Mouse (Mus musculus): ENCODE results near the gene Olfr10.
A peak's percentile ranks its signal among the peaks of the same experiment; 100 is the strongest.
"Not testable (repeated sequence)": the region's sequence is repeated elsewhere in the genome, so short reads cannot be mapped to it uniquely, and the experiment has no call there.

Olfr10 gene

DNA sequence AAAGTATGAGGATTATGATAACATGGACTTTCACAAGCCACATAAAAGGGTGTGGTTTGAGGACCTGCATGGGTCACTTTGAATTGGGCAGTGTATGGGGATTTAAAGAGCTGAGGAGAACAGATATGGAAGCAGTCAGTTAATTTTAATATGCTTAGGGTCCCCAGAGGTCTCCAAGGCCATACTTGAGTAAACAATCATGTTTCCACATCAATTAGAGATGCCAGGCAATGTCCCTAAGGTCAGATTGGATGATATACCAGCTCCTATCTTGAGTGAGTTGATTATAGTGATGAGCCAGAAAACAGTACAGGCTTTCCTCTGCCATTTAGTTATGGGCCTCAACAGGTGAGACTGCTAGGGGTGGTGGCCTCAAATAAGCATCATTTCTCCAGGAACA is at the start of gene Olfr10:
TSS of gene Olfr10 (plus strand) at position 301 of the 400 bp plus-strand sequence.
- DNase-seq: no peak

- DNase-seq: no peak
These were observed 45.2 kb upstream of the Olfr10 start for GRCm38 (mm10) chr11:49259296-49259695.

DNA sequence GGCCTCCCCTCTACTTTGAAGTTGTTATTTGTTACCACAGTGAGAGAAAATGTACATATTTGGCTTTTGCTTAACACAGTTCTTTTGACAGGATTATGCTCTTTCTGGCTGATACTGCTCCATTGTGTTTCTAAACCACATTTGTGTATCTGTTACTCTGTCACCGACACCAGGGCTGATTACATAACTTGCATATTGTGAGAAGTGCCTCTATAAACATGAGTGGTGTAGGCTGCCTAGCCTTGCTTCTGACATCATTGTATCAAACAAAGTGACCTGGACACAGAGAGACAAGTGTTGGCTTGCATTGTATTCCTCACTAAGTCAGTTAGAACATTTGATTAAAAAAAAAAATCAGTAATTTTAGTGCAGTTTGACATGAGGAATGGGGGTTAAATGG is 44.7 kb upstream of the Olfr10 start:
- DNase-seq: no peak

DNA sequence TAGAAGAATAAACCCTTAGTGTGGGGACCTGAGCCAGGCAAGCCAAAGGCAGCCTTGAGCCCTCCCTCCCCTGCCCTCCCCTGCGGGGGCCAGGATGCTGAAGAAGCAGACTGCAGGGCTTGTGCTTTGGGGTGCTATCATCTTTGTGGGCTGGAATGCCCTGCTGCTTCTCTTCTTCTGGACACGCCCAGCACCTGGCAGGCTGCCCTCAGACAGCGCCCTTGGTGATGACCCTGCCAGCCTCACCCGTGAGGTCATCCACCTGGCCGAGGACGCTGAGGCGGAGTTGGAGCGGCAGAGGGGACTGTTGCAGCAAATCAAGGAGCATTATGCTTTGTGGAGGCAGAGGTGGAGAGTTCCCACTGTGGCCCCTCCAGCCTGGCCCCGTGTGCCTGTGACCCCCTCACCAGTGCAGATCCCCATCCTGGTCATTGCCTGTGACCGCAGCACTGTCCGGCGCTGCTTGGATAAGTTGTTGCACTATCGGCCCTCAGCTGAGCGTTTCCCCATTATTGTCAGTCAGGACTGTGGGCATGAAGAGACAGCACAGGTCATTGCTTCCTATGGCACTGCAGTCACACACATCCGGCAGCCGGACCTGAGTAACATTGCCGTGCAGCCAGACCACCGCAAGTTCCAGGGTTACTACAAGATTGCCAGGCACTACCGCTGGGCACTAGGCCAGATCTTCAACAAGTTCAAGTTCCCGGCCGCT is 43.8 kb upstream of the Olfr10 start:
- peak in 1 of 2 experiments; percentile 63 for DNase-seq

- no peak for DNase-seq
These were observed 43.2 kb upstream of the Olfr10 start for GRCm38 (mm10) chr11:49261313-49261855.

DNA sequence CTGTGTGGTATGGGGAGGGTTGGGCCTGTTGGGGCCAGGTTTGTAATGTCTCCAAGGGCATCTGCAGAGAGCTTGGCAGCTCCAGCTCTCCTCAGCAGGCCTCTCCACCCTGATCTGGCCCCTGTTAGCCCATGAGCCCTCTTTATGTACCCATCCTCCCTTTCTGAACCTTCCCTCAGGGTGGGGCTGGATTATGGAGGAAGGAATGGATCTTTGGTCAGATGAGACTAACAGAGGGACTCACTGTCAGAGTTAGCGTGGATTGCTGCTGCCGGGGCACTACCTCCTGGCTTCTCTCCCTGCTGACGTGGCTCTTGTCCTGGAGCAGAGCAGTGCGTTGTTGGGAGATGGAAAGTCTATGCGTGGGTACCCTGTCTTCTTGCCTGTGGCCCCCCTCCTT is 42.3 kb upstream of the Olfr10 start:
- no peak for DNase-seq

DNA sequence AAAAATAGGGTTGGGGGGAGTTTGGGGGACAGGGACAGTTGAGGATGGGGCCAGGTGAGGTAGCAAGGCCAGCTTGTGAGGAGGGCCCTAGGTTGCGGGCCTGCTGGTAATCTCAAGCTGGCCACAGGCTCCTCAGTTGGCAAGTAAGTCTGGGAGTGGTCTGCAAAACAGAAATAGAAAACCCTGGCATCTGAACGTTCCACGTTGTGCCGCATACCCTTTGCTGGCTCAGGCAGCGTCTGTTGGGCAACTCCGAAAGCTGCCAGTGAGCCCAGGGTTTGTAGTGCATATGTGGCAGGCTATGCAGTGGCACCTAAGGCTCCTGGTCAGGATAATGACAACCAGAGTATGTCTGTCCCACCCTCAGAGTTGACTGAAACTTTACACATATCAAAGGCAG is 41.4 kb upstream of the Olfr10 start:
- no peak for DNase-seq

DNA sequence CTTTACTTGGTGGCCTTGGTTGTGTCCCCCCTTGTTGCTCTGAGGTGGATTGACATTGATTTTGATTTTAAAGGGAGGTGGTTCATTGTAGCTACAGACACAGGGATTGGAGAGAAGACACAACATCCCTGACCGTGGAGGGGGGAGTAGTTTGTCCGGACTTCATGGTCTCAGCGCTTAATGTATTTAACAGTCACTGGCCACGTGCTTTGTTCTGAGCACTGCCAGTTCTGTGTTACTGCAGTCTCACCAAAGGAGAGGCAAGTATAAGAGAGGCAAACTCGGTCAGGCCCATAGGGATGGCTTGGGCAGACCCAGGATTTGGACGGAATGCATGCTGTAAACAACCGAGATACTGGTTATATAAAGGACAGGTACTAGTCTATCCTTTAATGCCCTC is 40.5 kb upstream of the Olfr10 start:
- DNase-seq: no peak

DNA sequence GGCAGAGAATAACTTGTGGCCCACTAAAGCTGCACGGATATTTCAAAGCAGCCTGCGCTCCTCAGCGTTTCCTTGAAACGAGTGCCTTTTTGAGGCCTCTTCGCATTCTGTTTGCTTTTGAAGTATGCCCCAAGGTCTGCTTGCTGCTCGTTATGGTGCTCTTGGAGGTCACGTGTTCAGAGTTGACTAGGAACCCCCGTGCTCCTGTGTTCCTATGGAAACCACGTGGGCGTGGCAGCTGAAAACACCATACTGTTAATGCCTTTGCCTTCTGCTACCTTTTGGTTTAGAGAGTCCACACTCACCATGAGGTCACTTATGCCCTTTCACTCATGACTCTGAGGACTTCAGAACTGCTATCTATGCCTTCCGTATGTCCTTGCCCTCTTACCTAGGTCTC is 39.9 kb upstream of the Olfr10 start:
- DNase-seq: peak in 1 of 2 experiments; percentile 49

DNA sequence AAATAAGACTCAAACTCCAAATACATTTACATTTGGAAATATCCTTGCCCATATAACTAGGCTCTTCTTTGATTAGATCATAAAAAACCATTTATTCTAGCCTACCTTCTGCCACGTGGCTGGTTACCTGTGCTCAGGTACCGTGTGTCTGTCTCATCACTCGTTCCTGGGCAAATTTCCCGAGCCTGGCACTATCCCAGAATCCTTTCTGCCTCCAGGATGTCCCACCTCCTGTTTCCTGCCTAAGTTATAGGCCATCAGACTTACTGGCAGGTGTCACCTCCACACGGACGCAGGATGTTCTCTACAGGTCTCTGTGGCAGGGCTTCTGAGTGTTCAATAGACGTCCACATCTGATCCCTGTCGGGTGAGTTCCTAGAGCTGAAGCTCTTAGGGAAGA is 39.4 kb upstream of the Olfr10 start:
- no peak for DNase-seq

DNA sequence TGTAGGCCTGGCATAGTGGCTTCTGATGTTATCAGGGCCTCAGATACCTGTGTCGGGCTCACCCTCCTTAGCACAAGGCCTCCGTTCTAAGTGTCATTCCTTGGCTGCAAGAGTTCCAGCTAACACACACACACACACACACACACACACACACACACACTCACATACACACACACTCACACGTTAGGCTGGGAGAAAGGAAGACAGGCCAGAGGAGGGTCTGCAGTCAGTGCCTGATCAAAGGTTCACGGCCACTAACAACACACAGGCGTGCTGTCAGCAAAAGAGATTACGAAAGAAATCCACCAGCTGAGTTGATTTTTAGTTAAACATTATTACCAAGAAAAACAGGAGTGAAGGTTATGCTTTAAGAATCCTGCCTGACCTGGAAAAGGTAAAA is 37.9 kb upstream of the Olfr10 start:
- no peak for DNase-seq

DNA sequence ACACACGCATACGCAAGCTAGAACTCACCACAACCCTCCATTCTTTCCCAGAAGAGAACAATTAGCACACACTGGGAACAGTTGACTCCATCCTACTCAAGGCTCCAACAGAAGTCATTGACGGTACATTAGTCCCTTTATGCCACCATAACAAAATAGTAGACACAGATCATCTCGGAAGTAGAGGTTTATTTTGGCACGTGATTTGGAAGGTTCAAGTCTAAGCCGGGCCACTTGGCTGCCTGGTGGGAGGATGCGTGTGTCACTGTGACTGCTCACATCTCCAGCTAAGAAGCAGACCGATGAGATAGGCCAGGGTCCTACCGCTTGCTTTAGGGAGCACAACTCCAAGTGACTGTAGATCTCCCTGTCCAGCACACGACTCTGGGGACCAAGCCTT is 37.2 kb upstream of the Olfr10 start:
- no peak for DNase-seq

DNA sequence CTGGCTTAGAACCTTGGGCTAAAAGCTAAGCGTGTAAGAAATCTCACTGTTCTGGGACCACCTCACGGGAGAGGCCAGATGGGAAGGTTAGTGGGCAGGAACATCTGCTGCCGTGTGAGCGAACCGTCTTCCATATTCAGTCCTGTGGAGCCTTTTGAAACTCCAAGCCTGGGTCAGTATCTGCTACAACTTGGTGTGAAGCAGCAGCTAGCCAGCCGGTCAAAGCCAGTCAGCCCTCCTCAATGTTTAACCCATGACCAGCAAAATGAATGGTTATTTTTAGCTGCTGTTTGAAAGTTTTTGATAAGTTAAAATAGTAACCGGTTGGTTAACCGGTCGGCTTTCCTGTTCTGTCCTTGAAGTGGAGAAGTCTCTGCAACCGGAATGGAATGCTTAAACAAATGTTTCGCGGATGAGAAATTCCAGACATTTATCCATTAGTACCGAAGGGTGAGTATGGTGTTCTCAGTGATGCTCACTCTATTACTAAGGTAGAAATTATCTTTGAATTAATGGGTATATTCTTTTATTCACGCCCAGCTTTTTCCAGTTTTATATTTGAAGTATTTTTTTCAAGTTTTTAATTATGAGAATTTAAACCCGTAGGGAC is 36.5 kb upstream of the Olfr10 start:
- DNase-seq: no peak

DNA sequence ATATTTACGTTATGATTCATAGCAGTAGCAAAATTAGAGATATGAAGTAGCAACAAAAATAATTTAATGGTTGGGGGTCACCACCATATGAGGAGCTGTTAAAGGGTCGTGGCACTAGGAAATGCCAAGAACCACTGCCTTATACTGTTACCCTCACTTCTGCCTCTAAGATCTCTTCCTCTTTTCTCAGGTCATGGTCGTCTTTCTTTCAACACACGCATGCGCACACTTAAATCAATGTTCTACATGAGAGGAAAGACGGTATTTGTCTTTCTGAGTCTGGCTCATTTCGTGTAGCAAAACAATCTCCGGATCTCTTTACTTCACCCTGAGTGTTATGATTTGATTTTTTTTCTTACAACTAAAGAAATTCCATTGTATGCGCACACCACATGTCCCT is 34.8 kb upstream of the Olfr10 start:
- no peak for DNase-seq

GRCm38 (mm10) chr11:49270368-49270767 is 34.2 kb upstream of the Olfr10 start:
- no peak for DNase-seq

- DNase-seq: peak in 1 of 2 experiments; percentile 54
These were observed 33.2 kb upstream of the Olfr10 start for GRCm38 (mm10) chr11:49271334-49271733.

- DNase-seq: no peak
These were observed 30.6 kb upstream of the Olfr10 start for GRCm38 (mm10) chr11:49273834-49274519.

- no peak for DNase-seq
These were observed 26.3 kb upstream of the Olfr10 start, which contains the start of gene Olfr1393 for GRCm38 (mm10) chr11:49278222-49278621. Gene Olfr1393, plus strand, starts transcription at chr11:49278304.

- not testable (repeated sequence) for DNase-seq
These were observed 19.6 kb upstream of the Olfr10 start, which contains the start of gene Olfr1392 for GRCm38 (mm10) chr11:49284982-49285381. Gene Olfr1392, plus strand, starts transcription at chr11:49285282.

- DNase-seq: no peak
These were observed 17.3 kb upstream of the Olfr10 start for GRCm38 (mm10) chr11:49287251-49287650.

GRCm38 (mm10) chr11:49292777-49293176 is 11.8 kb upstream of the Olfr10 start:
- no peak for DNase-seq

- DNase-seq: not testable (repeated sequence)
These were observed 4.0 kb downstream of the Olfr10 start for GRCm38 (mm10) chr11:49308547-49308946.

DNA sequence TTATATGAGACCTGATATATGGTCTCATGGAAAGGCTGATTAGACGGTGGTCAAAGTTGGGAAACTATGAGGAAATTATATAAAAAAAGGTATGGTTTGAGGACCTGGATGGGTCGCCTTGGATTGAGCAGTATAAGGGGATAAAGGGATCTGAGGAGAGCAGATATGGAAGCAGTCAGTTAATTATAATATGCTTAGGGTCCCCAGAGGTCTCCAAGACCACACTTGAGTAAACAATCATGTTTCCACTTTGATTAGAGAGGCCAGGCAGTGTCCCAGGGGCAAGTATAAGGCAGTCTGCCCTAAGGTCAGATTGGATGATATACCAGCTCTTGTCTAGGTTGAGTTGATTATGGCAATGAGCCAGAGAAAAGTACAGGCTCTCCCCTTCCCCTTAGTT is 17.9 kb downstream of the Olfr10 start, which contains the start of gene Olfr1391:
TSS of gene Olfr1391 (plus strand) at position 301 of the 400 bp plus-strand sequence.
- no peak for DNase-seq

Data from lung, adult 18-20 months (tissue).